Mouse (Mus musculus) bone marrow macrophage, adult 2 months (primary cell): ENCODE measurements at regions not wholly inside any gene's neighbourhood (a gene's known extent, or its start where the extent isn't known, plus 50 kb on each side); places are given as distances from the start of the nearest gene placed in this dataset.
A peak's percentile ranks its signal among the peaks of the same experiment; 100 is the strongest.

Experiments used
- H3K27ac ChIP-seq: 2 replicates; pipeline ENCODE4 v1.5.1; 2012; ENCODE audit warnings: low read depth, low read length; ENCODE audit not compliant: insufficient read depth
- H3K4me1 ChIP-seq: 2 replicates; pipeline ENCODE4 v1.6.1; 2012; ENCODE audit warnings: low read length; ENCODE audit not compliant: control insufficient read depth, insufficient read depth
- H3K4me3 ChIP-seq: 2 replicates; pipeline ENCODE4 v1.5.1; 2012; ENCODE audit warnings: mild to moderate bottlenecking, low read length, moderate library complexity; ENCODE audit not compliant: insufficient read depth
- CTCF ChIP-seq: IDR thresholded peaks from 2 replicates; pipeline ENCODE4 v1.5.1; 2012; ENCODE audit warnings: low read depth, mild to moderate bottlenecking, low read length, moderate library complexity
- POLR2A ChIP-seq: IDR thresholded peaks from 2 replicates; pipeline ENCODE4 v1.6.1; 2012; ENCODE audit warnings: mild to moderate bottlenecking, low read depth, low read length, borderline replicate concordance

- TF ChIP-seq POLR2A = no peak
- H3K4me1 ChIP-seq = peaks cover 17% of the 10 kb centered on the region
- peak overlapping the region; percentile 96 for H3K4me3 ChIP-seq
- peak overlapping the region; percentile 94 for H3K27ac ChIP-seq
These were observed 62.8 kb upstream of the Ak4 start for GRCm38 (mm10) chr4:101356093-101356953.

- peak overlapping the region; percentile 94 for H3K27ac ChIP-seq
- TF ChIP-seq POLR2A (no peak), CTCF (no peak)
- peaks cover 15% of the 10 kb centered on the region for H3K4me1 ChIP-seq
- H3K4me3 ChIP-seq = peak overlapping the region; percentile 96
These were observed 63.5 kb upstream of the Ak4 start for GRCm38 (mm10) chr4:101355431-101356092.

DNA sequence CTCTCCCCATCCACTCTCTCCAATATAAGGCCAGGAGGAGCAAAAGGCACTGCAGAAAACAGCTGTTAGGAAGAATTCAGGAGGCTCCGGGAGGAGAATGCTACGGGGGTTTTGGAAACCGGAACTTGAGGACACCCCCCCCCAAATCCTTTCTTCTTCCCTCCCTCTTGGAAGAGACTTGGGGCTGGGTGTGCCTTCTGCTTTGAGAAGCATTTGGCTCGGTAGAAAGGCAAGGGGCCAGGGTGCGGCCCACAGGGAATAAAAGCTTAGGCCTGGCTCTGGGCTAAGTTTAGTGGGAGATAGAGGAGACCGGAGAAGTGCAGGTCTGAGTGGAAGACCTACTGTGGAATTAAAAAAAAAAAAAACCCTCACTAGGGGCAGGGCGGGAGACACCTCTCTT, 64.1 kb upstream of the Ak4 start:
- TF ChIP-seq POLR2A = no peak
- TF ChIP-seq CTCF = no peak
- peak overlapping the region; percentile 96 for H3K4me3 ChIP-seq
- peak overlapping the region; percentile 94 for H3K27ac ChIP-seq
- H3K4me1 ChIP-seq = peaks cover 12% of the 10 kb centered on the region

DNA sequence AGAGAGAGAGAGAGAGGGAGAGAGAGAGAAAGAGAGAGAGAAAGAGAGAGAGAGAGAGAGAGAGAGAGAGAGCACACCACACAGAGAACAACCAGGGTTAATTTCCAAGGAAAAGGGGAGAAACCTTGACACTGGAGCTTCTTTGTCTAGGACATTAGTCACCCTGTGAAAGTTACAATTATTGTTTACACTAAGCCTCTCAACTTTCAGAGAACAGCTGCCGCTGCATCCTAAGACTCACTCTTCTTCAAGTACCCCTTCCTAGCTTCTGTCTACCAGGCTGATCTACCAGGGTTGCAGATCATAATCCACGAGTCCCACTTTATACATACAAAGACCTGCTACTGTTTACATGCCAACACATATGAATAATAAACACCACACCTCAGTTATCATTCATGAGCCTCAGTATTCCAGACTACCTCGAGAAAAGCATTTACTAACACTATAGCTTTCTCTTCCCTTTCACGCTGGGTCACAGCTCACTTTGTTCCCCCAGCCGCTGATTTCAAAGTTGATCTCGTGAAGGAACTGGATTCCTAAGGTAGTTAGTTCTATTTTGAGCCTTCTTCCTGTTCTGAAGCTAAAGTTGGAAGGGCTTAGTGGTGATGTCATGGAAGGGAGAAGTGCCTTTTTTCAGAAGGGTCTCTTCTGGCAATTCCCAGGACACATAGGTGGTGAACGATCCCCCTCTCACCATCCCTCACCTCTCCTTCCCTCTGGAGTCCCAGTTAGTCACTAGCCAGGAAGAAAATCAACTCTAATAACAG, 64.8 kb upstream of the Ak4 start:
- TF ChIP-seq CTCF (no peak), POLR2A (no peak)
- peak overlapping the region; percentile 94 for H3K27ac ChIP-seq
- H3K4me3 ChIP-seq = peak overlapping the region; percentile 96
- H3K4me1 ChIP-seq = peaks cover 14% of the 10 kb centered on the region

GRCm38 (mm10) chr4:101352178-101352577, 66.9 kb upstream of the Ak4 start:
- TF ChIP-seq POLR2A = no peak
- TF ChIP-seq CTCF = no peak
- Histone ChIP-seq H3K27ac (no peak overlapping the region), H3K4me1 (peaks cover 10% of the 10 kb centered on the region), H3K4me3 (no peak overlapping the region)

GRCm38 (mm10) chr4:101351716-101352115, 67.4 kb upstream of the Ak4 start:
- H3K4me1 ChIP-seq = peaks cover 10% of the 10 kb centered on the region
- no peak for TF ChIP-seq CTCF
- TF ChIP-seq POLR2A = no peak
- no peak overlapping the region for H3K4me3 ChIP-seq
- H3K27ac ChIP-seq = no peak overlapping the region

- no peak for TF ChIP-seq POLR2A
- TF ChIP-seq CTCF = no peak
- Histone ChIP-seq H3K4me3 (no peak overlapping the region), H3K27ac (no peak overlapping the region), H3K4me1 (peaks cover 10% of the 10 kb centered on the region)
These were observed 68.4 kb upstream of the Ak4 start for GRCm38 (mm10) chr4:101350656-101351055.

GRCm38 (mm10) chr4:101350222-101350621, 68.9 kb upstream of the Ak4 start:
- TF ChIP-seq POLR2A = no peak
- TF ChIP-seq CTCF = no peak
- no peak overlapping the region for H3K4me3 ChIP-seq
- no peak overlapping the region for H3K27ac ChIP-seq
- H3K4me1 ChIP-seq = peaks cover 10% of the 10 kb centered on the region

DNA sequence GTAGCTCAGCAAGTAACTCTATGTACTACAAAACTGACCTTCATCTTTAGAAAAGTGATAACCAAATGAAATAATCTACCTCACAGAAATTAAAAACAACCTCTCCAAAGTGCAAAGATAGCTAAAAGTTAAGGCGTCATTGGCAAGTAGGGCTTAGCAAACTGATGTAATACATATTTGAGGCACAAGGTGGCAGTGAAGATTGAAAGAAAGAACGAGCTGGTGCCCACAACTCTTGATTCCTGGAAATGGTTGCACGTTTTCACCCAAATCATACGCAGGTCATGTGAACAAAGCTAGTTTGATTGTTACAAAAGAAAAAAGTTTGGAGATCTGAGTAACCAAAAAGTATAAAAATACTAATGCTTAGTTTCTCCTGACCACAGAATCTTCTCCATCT, 69.7 kb upstream of the Ak4 start:
- no peak for TF ChIP-seq POLR2A
- TF ChIP-seq CTCF = no peak
- Histone ChIP-seq H3K4me3 (no peak overlapping the region), H3K27ac (no peak overlapping the region), H3K4me1 (peaks cover 10% of the 10 kb centered on the region)

DNA sequence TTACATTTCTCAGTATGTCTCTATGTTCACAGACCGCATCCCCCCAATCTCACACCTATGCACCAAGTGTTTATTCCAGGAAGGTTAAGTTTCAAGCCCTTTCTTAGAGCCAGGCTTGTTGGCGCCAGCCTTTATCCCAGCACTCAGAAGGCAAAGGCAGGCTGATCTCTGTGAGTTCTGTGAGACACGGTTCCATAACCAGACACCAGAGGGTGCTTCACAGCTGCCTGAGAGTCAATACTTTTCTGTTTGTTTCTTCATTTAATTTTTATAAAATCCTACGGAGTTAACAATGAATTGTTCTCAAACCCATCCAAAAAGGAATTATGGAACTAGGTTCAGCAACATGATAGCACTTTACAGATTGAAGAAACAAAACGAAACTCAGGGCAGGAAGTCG, 71.8 kb upstream of the Ak4 start:
- no peak for TF ChIP-seq POLR2A
- TF ChIP-seq CTCF = no peak
- Histone ChIP-seq H3K4me3 (no peak overlapping the region), H3K27ac (no peak overlapping the region), H3K4me1 (peaks cover 6% of the 10 kb centered on the region; the same call in 1 of the 2 replicates)
